Mouse (Mus musculus) embryonic facial prominence, embryonic 14.5 days (tissue): ENCODE results near the gene Mis12. TPM values are rescaled to one million over a fixed set of nuclear protein-coding genes. Genes with fewer than 3 reads are reported as not detected.

ENCODE experiments used
- ATAC-seq: fragments of 200-750 bp; cut with Nextera tagmentation; 2 replicates; pipeline ENCODE4 v1.8.0; 2017; ENCODE audit warnings: low read depth, moderate number of reproducible peaks, moderate TSS enrichment
- DNase-seq: peaks from one replicate; pipeline ENCODE4 v3.0.0-alpha.2; 2015; ENCODE audit warnings: low spot score
- H3K27ac ChIP-seq: fragments of 300-500 bp; sonication (generic); replicated peaks from 2 replicates; pipeline ENCODE4 v1.5.1; 2014; ENCODE audit warnings: low read depth, mild to moderate bottlenecking, low read length, moderate library complexity
- H3K27me3 ChIP-seq: fragments of 300-500 bp; sonication (generic); replicated peaks from 2 replicates; pipeline ENCODE4 v1.6.1; 2014; ENCODE audit warnings: low read length; ENCODE audit not compliant: control insufficient read depth, insufficient read depth
- H3K36me3 ChIP-seq: fragments of 300-500 bp; sonication (generic); 2 replicates; pipeline ENCODE4 v1.6.1; 2014; ENCODE audit warnings: low read length, mixed read lengths; ENCODE audit not compliant: control insufficient read depth, insufficient read depth
- H3K4me1 ChIP-seq: fragments of 300-500 bp; sonication (generic); 2 replicates; pipeline ENCODE4 v1.6.1; 2014; ENCODE audit warnings: antibody characterized with exemption, low read length; ENCODE audit not compliant: control insufficient read depth, insufficient read depth
- H3K4me2 ChIP-seq: fragments of 300-500 bp; sonication (generic); 2 replicates; pipeline ENCODE4 v1.6.1; 2014; ENCODE audit warnings: low read depth, mild to moderate bottlenecking, low read length, moderate library complexity, mixed read lengths
- H3K4me3 ChIP-seq: fragments of 300-500 bp; sonication (generic); 2 replicates; pipeline ENCODE4 v1.5.1; 2014; ENCODE audit warnings: low read depth, mild to moderate bottlenecking, low read length
- H3K9ac ChIP-seq: fragments of 300-500 bp; sonication (generic); 2 replicates; pipeline ENCODE4 v1.6.1; 2014; ENCODE audit warnings: low read depth, mild to moderate bottlenecking, low read length, moderate library complexity, mixed read lengths
- H3K9me3 ChIP-seq: fragments of 300-500 bp; sonication (generic); 2 replicates; pipeline ENCODE4 v1.6.1; 2016; ENCODE audit warnings: low read length; ENCODE audit not compliant: control insufficient read depth
- WGBS: fragments of 180-500 bp; shearing (Covaris S2); extraction: QIAGEN DNeasy Blood & Tissue Kit; methylation state at CpG from one replicate; pipeline ENCODE4 v1.1.7; 2014; 5-methylcytosine and 5-hydroxymethylcytosine counted together
- polyA plus RNA-seq: library from polyadenylated mRNA; unstranded; fragments of >200 nt; fragmentation: Nextera tagmentation; extraction: Ambion mirVana; gene quantifications from 2 replicates; pipeline ENCODE4 v1.2.1, GENCODE M21; 2014

Gene Mis12
- polyA plus RNA-seq, 1 experiment from 2014 or later = 29.2 TPM

GRCm38 (mm10) chr11:71032070-71032469 lies 12.7 kb downstream of the Mis12 start:
- no peaks in the 10 kb centered on the region for H3K9me3 ChIP-seq
- DNase-seq (no peak), ATAC-seq (no peak)
- peak overlapping the region; percentile 59 for H3K4me3 ChIP-seq
- peak overlapping the region; percentile 76 for H3K9ac ChIP-seq
- peak overlapping the region; percentile 63 for H3K4me2 ChIP-seq
- peak overlapping the region; percentile 74 for H3K27ac ChIP-seq
- WGBS = 55% methylated on average over 7 of the region's 7 CpGs
- peaks cover 10% of the 10 kb centered on the region for H3K36me3 ChIP-seq
- peaks cover 8% of the 10 kb centered on the region; the same call in 1 of the 2 replicates for H3K4me1 ChIP-seq
- no peaks in the 10 kb centered on the region for H3K27me3 ChIP-seq

- peak; percentile 30; the same call in 1 of the 2 replicates for ATAC-seq
- Histone ChIP-seq H3K36me3 (peaks cover 4% of the 10 kb centered on the region), H3K4me1 (peaks cover 8% of the 10 kb centered on the region; the same call in 1 of the 2 replicates), H3K4me2 (peak overlapping the region; percentile 63), H3K27me3 (no peaks in the 10 kb centered on the region), H3K9ac (peak overlapping the region; percentile 76), H3K9me3 (no peaks in the 10 kb centered on the region), H3K27ac (peak overlapping the region; percentile 74), H3K4me3 (peak overlapping the region; percentile 59)
- DNase-seq = peak; percentile 36
- WGBS = 5% methylated on average over 25 of the region's 26 CpGs
Observed at GRCm38 (mm10) chr11:71032491-71033162, 13.2 kb downstream of the Mis12 start.

GRCm38 (mm10) chr11:71033163-71033761 lies 13.9 kb downstream of the Mis12 start, which contains the start of gene 6330403K07Rik:
6330403K07Rik (minus strand) TSS chr11:71033513.
- H3K36me3 ChIP-seq = no peaks in the 10 kb centered on the region
- H3K27me3 ChIP-seq = no peaks in the 10 kb centered on the region
- ATAC-seq = peak; percentile 98
- peak within 1 kb of the TSS; percentile 76 for H3K9ac ChIP-seq
- no peaks in the 10 kb centered on the region for H3K9me3 ChIP-seq
- peak within 1 kb of the TSS; percentile 59 for H3K4me3 ChIP-seq
- WGBS = under 1% methylated on average over 25 of the region's 31 CpGs
- H3K4me1 ChIP-seq = peaks cover 8% of the 10 kb centered on the region; the same call in 1 of the 2 replicates
- peak within 1 kb of the TSS; percentile 63 for H3K4me2 ChIP-seq
- peak; percentile 96 for DNase-seq
- peak within 1 kb of the TSS; percentile 74 for H3K27ac ChIP-seq

GRCm38 (mm10) chr11:71039526-71040298 lies 20.3 kb downstream of the Mis12 start:
- no peak overlapping the region for H3K27ac ChIP-seq
- WGBS = 96% methylated on average over 5 of the region's 5 CpGs
- ATAC-seq (no peak), DNase-seq (no peak)
- no peak overlapping the region for H3K4me3 ChIP-seq
- H3K36me3 ChIP-seq = no peaks in the 10 kb centered on the region
- no peaks in the 10 kb centered on the region for H3K27me3 ChIP-seq
- no peak overlapping the region for H3K4me2 ChIP-seq
- H3K9ac ChIP-seq = no peak overlapping the region
- no peaks in the 10 kb centered on the region for H3K4me1 ChIP-seq
- H3K9me3 ChIP-seq = no peaks in the 10 kb centered on the region

- WGBS = 11% methylated on average over 1 of the region's 1 CpGs
- no peak for ATAC-seq
Observed at GRCm38 (mm10) chr11:71052554-71052953, 33.1 kb downstream of the Mis12 start.

GRCm38 (mm10) chr11:71076342-71076741 lies 56.9 kb downstream of the Mis12 start:
- Histone ChIP-seq H3K4me1 (no peaks in the 10 kb centered on the region), H3K9me3 (peaks cover 8% of the 10 kb centered on the region; the same call in 1 of the 2 replicates), H3K9ac (no peak overlapping the region), H3K27ac (no peak overlapping the region), H3K4me3 (no peak overlapping the region), H3K27me3 (no peaks in the 10 kb centered on the region), H3K36me3 (no peaks in the 10 kb centered on the region), H3K4me2 (no peak overlapping the region)
- DNase-seq (no peak), ATAC-seq (no peak)
- 66% methylated on average over 1 of the region's 1 CpGs for WGBS

More at GRCm38 (mm10) chr11:71052554-71052953, 33.1 kb downstream of the Mis12 start:
- Histone ChIP-seq H3K9ac (no peak overlapping the region), H3K4me1 (no peaks in the 10 kb centered on the region), H3K27me3 (no peaks in the 10 kb centered on the region), H3K27ac (no peak overlapping the region), H3K4me2 (no peak overlapping the region), H3K36me3 (no peaks in the 10 kb centered on the region), H3K4me3 (no peak overlapping the region), H3K9me3 (no peaks in the 10 kb centered on the region)
- peak; percentile 65 for DNase-seq

Other genes with a start within 250 kb of the Mis12 start
- 0.50 and 0.83 TPM in 2 replicates for gene Scimp, start 207.0 kb upstream of the Mis12 start, polyA plus RNA-seq
- gene Rabep1, start 174.8 kb upstream of the Mis12 start, polyA plus RNA-seq = 29.4 and 31.8 TPM in 2 replicates
- gene Nup88, start 49.6 kb upstream of the Mis12 start, polyA plus RNA-seq = 118 TPM in 2 replicates
- 67.3 and 68.3 TPM in 2 replicates for gene Rpain, start 49.4 kb upstream of the Mis12 start, polyA plus RNA-seq
- gene C1qbp, start 36.6 kb upstream of the Mis12 start, polyA plus RNA-seq = 223 and 224 TPM in 2 replicates
- gene Dhx33, start 15.2 kb upstream of the Mis12 start, polyA plus RNA-seq = 20.3 and 21.3 TPM in 2 replicates
- gene Derl2, start 230 bp downstream of the Mis12 start, polyA plus RNA-seq = 41.4 and 46.3 TPM in 2 replicates
- 50.1 and 65.9 TPM in 2 replicates for gene 6330403K07Rik, start 13.9 kb downstream of the Mis12 start, polyA plus RNA-seq
- gene Nlrp1a, start 125.1 kb downstream of the Mis12 start, polyA plus RNA-seq = 0.26 TPM in 1 of 2 replicates, not detected in the other
- 0.04 and 0.08 TPM in 2 replicates for gene Nlrp1b, start 211.1 kb downstream of the Mis12 start, polyA plus RNA-seq